Mouse (Mus musculus) thymus, adult 18-20 months (tissue): ENCODE data around the gene Gm36028.

Experiments
- DNase-seq, 2 experiments: peaks; one replicate each; pipeline ENCODE4 v3.0.0; 2022; ENCODE audit warnings: mixed read lengths in 2 of 2

The Gm36028 gene

GRCm38 (mm10) chr16:37807269-37807668 is 53.7 kb downstream of the Gm36028 start:
- DNase-seq: no peak

GRCm38 (mm10) chr16:37805746-37806495 is 55.0 kb downstream of the Gm36028 start:
- DNase-seq: no peak

- no peak for DNase-seq
Observed at GRCm38 (mm10) chr16:37803387-37803950, 57.5 kb downstream of the Gm36028 start.

- DNase-seq: no peak
Observed at GRCm38 (mm10) chr16:37802686-37803295, 58.2 kb downstream of the Gm36028 start.

- DNase-seq: no peak
Observed at GRCm38 (mm10) chr16:37801097-37801496, 59.8 kb downstream of the Gm36028 start.
